Mouse (Mus musculus): ENCODE data around the gene Plrg1. TPM values are rescaled to one million over a fixed set of nuclear protein-coding genes. Genes with fewer than 3 reads are reported as not detected.

Plrg1 gene
- polyA plus RNA-seq, 1 experiment from 2014 or later: 88.3 TPM

GRCm38 (mm10) chr3:83111485-83112261 is 56.4 kb downstream of the Plrg1 start:
- no peak overlapping the region for H3K4me3 ChIP-seq (replicated peaks)
- H3K36me3 ChIP-seq: no peaks in the 10 kb centered on the region
- no peak for ATAC-seq
- no peaks in the 10 kb centered on the region for H3K27me3 ChIP-seq (replicated peaks)
- no peak overlapping the region for H3K9ac ChIP-seq
- H3K4me2 ChIP-seq (replicated peaks): no peak overlapping the region
- peaks cover 4% of the 10 kb centered on the region; the same call in 1 of the 2 replicates for H3K4me1 ChIP-seq (replicated peaks)
- WGBS: 59% methylated on average over 7 of the region's 7 CpGs
- no peak overlapping the region for H3K27ac ChIP-seq
- H3K9me3 ChIP-seq: no peaks in the 10 kb centered on the region

- WGBS: 21% methylated on average over 3 of the region's 3 CpGs
- no peak overlapping the region for H3K27ac ChIP-seq
- H3K4me3 ChIP-seq (replicated peaks): no peak overlapping the region
- H3K36me3 ChIP-seq: no peaks in the 10 kb centered on the region
- no peaks in the 10 kb centered on the region for H3K9me3 ChIP-seq
- H3K4me2 ChIP-seq (replicated peaks): no peak overlapping the region
- H3K27me3 ChIP-seq (replicated peaks): no peaks in the 10 kb centered on the region
- no peak overlapping the region for H3K9ac ChIP-seq
- ATAC-seq: no peak
- H3K4me1 ChIP-seq (replicated peaks): peaks cover 4% of the 10 kb centered on the region; the same call in 1 of the 2 replicates
Measured at GRCm38 (mm10) chr3:83112869-83113268, 57.5 kb downstream of the Plrg1 start.

GRCm38 (mm10) chr3:83114946-83115345 is 59.6 kb downstream of the Plrg1 start:
- Histone ChIP-seq H3K4me1 (replicated peaks) (peaks cover 4% of the 10 kb centered on the region; the same call in 1 of the 2 replicates), H3K27me3 (replicated peaks) (no peaks in the 10 kb centered on the region), H3K4me3 (replicated peaks) (no peak overlapping the region), H3K4me2 (replicated peaks) (no peak overlapping the region), H3K27ac (no peak overlapping the region), H3K9ac (no peak overlapping the region), H3K9me3 (no peaks in the 10 kb centered on the region), H3K36me3 (no peaks in the 10 kb centered on the region)
- 50% methylated on average over 1 of the region's 1 CpGs for WGBS
- ATAC-seq: no peak

- WGBS: 67% methylated on average over 10 of the region's 10 CpGs
- H3K27me3 ChIP-seq (replicated peaks): no peaks in the 10 kb centered on the region
- H3K36me3 ChIP-seq: no peaks in the 10 kb centered on the region
- no peaks in the 10 kb centered on the region for H3K9me3 ChIP-seq
- peaks cover 4% of the 10 kb centered on the region; the same call in 1 of the 2 replicates for H3K4me1 ChIP-seq (replicated peaks)
- no peak overlapping the region for H3K27ac ChIP-seq
- no peak overlapping the region for H3K9ac ChIP-seq
- no peak for ATAC-seq
- no peak overlapping the region for H3K4me2 ChIP-seq (replicated peaks)
- H3K4me3 ChIP-seq (replicated peaks): no peak overlapping the region
Measured at GRCm38 (mm10) chr3:83117592-83117991, 62.3 kb downstream of the Plrg1 start.

Other genes with a start within 250 kb of the Plrg1 start
- gene Rbm46, start 179.0 kb upstream of the Plrg1 start, polyA plus RNA-seq (2015; fragmentation: Nextera tagmentation; extraction: Ambion mirVana): 5.2 and 5.9 TPM in 2 replicates
- 8.6 and 8.8 TPM in 2 replicates for gene Lrat, start 151.5 kb upstream of the Plrg1 start, polyA plus RNA-seq (2015; fragmentation: Nextera tagmentation; extraction: Ambion mirVana)
- gene Fgg, start 47.8 kb upstream of the Plrg1 start, polyA plus RNA-seq (2015; fragmentation: Nextera tagmentation; extraction: Ambion mirVana): 6.4 and 10.7 TPM in 2 replicates
- 8.1 and 13.6 TPM in 2 replicates for gene Fga, start 29.4 kb upstream of the Plrg1 start, polyA plus RNA-seq (2015; fragmentation: Nextera tagmentation; extraction: Ambion mirVana)
- gene Fgb, start 5.7 kb upstream of the Plrg1 start, polyA plus RNA-seq (2015; fragmentation: Nextera tagmentation; extraction: Ambion mirVana): 7.0 and 9.4 TPM in 2 replicates
- gene Dchs2, start 72.4 kb downstream of the Plrg1 start, polyA plus RNA-seq (2015; fragmentation: Nextera tagmentation; extraction: Ambion mirVana): 0.10 and 0.16 TPM in 2 replicates

Measured in intestine, embryonic 15.5 days (tissue).